Mouse (Mus musculus): ENCODE results near the gene Dock3.

The Dock3 gene

DNA sequence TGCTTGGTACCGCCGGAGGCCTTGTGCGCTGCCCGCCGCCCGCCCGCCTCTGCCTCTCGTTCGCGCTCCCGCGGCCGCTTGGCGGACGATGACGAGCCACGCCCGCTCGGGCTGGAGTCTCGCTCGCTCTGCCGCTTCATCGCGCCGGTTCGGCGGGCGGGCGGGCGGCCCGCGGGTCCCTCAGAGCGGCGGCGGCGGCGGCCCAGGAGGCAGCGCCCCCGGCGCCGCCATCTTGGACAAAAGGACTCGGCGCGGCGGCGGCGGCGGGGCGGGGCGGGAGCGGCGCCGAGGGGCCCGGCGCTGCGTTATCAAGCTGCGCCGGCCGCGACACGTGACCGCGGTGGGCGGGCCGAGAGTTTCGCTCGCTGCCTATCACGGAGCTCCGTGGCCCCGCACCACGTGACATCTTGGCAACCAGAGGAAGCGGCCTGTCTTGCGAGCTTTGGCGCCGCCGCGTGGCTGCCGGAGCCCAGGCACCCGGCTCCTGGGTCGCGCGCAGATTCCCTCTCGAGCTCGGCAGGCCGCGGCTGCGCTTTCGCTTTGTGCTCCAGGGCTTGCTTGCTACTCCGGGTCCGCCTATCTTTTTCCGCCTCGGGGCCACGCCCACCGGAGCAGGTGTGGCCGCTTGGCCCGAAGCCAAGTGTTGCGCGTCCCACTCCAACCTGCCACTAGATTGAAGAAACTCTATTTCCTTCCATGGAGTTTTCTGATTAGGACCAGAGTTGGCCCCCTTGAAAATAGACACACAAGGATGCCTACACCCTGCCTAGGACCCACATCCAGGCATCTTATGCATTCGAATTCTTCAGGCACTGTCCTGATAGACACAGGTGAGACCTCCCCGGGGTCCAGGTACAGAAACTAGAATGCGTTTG lies 344.6 kb downstream of the Dock3 start, which contains the start of gene Rbm15b:
Gene Rbm15b (minus strand): TSS at position 601 of the 875 bp plus-strand sequence.
- peak; percentile 98 for DNase-seq (ENCODE audit: low spot score in 2 of 2)

DNA sequence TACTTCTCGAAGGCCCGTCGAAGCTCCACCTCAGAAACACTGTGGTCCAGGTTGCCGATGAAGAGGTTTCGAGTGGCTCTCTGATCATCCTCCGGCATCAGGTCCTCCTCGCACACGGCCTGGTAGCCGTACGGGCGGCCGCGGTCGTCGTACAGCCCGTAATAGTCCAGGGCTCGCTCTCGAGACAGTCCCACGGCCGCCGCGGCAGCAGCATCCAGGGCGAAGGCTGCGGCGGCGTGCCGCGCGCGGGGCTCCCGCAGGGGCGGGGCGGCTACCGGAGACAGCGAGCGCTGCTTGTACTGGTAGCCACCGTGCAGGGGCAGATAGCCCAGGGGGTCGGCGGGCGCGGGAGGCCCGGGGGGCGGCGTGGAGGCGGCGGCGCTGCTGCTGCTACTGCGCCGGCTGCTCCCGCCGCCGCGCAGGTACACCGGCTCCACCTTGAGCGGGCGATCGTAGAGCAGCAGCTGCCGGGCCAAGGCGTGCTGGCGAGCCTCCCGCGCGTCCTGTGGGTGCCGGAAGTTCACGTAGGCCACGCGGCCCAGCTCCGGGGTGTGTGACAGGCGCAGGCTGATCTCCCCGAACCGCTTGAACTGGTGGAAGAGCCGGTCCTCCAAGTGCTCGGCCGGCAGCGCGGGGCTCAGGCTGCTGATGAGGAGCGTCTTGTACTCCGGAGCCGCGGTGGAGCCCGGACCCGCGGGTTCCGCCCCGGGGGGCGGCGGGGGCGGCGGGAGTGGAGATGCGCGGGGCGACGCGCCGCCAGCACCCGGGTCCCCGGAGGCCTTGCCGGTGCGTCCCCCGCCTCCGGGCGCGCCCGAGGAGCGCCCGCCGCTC lies 345.6 kb downstream of the Dock3 start:
- DNase-seq (ENCODE audit: low spot score in 2 of 2) = peak; percentile 54 to 59

DNA sequence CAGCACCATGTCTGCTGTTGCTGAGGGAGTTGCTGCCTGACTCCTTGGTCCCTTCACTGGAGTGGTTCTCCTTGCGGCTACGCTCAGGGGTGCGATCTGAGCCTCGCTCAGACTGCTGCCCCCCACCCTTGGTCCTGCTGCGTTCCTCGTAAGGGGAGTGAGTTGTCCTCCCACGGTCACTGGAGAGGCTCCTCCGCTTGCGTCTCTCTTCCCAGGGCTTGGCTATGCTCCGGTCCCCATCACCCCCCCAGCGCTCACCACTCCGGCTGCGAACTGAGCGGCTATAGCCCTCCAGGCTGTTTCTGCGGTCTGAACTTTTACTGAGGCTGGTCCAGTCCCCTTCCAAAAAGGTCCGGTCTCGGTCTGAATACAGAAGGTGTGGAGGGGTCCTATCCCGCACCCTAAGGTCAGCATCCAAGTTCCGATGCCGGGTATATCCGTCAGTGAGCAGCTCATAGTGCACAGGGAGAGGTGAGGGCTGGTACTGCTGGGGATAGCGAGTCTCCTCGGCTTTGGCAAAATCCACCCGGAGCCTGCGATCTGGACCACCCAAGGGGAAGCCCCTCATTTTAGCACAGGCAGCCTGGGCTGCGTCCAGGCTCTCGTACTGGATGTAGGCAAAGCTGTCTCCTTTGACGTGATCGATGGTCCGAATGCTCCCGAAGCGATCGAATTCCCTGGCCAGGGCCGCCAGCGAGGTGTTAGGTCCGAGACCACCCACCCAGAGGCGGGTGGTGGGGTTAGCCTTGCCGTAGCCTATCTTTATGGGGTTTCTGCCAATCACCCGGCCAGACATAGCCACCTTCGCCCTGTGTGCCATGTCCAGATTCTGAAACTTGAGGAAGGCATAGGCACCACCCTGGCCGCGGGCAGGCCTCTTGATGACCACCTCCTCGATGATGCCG lies 346.5 kb downstream of the Dock3 start:
- no peak for DNase-seq (ENCODE audit: low spot score in 2 of 2)

- no peak for DNase-seq (ENCODE audit: low spot score in 2 of 2)
Observed at GRCm38 (mm10) chr9:106884306-106884705, 347.4 kb downstream of the Dock3 start.

DNA sequence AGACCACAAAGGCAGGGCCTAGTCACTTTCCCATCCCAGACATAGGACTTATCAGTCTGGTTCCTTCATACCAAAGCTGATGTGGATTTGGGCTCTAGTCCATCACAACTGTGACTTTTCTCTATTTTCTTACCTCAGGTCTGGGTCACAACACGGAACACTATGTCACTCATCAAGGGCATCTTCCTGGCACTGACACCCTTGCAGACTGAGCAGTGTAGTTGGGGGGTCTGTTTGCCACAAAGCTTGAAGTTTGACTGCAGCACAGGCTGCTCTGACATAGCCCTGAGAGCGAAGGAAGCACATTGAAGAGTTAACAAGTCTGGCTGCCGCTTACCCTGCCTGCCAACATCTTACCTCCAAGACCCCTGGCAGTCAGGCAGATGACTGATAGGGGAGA lies 348.6 kb downstream of the Dock3 start:
- DNase-seq (ENCODE audit: low spot score in 2 of 2) = no peak

DNA sequence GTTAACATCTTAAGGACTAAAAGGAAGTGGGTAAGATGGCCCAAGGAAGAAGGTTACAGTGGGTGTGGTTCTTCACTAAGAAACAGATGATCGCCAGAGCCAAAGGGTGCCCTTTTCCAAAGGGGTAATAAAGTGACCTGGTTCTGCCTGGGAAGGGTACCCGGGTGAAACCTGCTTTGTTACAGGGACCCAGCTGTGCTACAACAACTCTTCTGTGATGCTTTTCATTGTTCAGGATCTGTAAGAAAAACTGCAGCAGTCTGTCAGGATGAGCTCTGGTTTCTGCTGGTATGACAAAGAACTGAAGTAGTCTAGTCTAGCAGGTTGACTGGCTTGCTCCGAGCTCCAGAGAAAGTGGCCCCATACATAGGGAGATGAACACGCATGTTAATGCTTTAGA lies 349.5 kb downstream of the Dock3 start:
- DNase-seq (ENCODE audit: low spot score in 2 of 2) = no peak

GRCm38 (mm10) chr9:106881071-106881755 lies 350.5 kb downstream of the Dock3 start:
- no peak for DNase-seq (ENCODE audit: low spot score in 2 of 2)

GRCm38 (mm10) chr9:106879471-106879870 lies 352.2 kb downstream of the Dock3 start:
- DNase-seq (ENCODE audit: low spot score in 2 of 2) = no peak

GRCm38 (mm10) chr9:106876666-106877065 lies 355.0 kb downstream of the Dock3 start:
- DNase-seq (ENCODE audit: low spot score in 2 of 2) = no peak

DNA sequence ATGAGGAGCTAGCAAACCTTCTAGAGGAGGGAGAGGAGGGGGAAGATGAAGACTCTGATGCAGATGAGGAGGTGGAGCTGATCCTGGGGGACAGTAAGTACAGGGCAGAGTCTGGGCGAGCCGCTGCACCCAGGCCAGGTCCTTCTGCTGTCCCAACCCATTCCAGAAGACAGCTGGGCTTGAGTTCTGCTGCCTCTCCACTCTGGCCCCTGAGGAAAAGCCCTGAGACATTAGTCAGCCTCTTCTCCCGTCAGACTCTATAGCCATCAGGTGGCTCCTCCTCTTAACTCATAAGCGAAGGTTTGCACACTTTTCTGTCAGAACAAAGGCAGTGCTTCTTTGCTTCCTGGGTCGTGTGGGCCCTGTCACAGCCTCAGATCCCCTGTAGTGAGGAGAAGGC lies 357.5 kb downstream of the Dock3 start:
- no peak for DNase-seq (ENCODE audit: low spot score in 2 of 2)

GRCm38 (mm10) chr9:106858036-106858435 lies 373.7 kb downstream of the Dock3 start:
- DNase-seq (ENCODE audit: low spot score in 2 of 2) = no peak

GRCm38 (mm10) chr9:106856664-106857063 lies 375.0 kb downstream of the Dock3 start:
- DNase-seq (ENCODE audit: low spot score in 2 of 2) = no peak
